Mouse (Mus musculus): ENCODE measurements around the gene Engase.

Gene Engase

DNA sequence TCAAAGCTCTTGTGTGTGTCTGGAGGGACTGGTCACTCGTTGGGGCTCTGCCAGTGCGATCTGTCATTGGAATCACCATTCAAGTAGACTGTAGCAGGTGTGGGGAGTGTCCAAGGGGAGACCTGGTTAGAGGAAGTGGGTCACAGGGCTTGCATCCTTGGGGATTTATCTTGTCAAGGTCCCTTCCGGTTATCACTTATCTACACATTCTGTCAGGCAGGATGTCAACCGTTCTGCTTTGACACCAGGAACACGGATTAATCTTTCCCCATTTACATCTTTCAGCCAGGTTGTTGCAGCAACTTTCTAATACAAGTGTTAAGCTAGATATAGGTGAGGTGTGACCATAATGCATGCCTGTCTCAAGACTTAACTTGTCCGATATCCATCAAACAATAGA is 20.8 kb upstream of the Engase start:
- DNase-seq (ENCODE audit: low spot score in 2 of 2): no peak

DNA sequence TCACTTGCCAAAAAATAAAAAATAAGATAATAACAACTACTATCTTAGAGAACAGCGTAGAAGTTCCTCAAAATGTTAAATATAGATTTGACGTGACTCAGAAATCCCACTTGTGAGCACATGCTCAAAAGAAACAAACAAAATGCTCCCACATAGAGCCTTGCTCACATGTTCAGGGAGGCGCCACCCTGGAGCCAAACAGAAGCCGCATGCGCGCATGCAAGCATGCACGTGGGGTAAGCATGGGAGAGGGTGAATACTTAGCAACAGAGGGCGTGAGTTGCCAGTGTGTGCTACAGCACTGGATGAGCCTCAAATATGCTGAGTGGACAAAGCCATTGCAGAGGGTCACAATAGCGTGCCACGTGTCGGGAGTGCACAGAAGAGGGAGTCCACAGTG is 19.7 kb upstream of the Engase start:
- no peak for DNase-seq (ENCODE audit: low spot score in 2 of 2)

DNA sequence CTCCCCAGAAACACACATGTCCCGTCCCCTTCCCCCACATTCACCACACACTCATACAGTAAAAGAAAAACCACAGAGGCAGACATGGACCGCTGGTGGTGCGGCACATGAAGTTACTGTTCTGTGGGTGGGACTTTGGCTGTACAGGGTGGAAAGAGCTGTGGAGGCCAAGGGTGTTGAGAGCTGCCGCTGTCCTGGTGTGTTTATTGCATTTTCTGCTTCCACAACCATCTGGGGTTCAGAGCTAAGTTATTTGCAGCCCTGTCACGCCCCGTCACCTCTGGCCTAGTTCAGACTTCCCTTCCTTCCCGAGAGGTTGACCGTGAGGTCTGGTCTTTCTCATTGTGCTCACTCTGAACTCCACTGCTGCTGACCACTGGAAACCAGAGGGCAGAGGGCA is 17.6 kb upstream of the Engase start:
- DNase-seq (ENCODE audit: low spot score in 2 of 2): peak in 1 of 2 experiments; percentile 48

GRCm38 (mm10) chr11:118459536-118459935 is 17.1 kb upstream of the Engase start:
- no peak for DNase-seq (ENCODE audit: low spot score in 2 of 2)

GRCm38 (mm10) chr11:118460280-118460679 is 16.3 kb upstream of the Engase start:
- no peak for DNase-seq (ENCODE audit: low spot score in 2 of 2)

DNA sequence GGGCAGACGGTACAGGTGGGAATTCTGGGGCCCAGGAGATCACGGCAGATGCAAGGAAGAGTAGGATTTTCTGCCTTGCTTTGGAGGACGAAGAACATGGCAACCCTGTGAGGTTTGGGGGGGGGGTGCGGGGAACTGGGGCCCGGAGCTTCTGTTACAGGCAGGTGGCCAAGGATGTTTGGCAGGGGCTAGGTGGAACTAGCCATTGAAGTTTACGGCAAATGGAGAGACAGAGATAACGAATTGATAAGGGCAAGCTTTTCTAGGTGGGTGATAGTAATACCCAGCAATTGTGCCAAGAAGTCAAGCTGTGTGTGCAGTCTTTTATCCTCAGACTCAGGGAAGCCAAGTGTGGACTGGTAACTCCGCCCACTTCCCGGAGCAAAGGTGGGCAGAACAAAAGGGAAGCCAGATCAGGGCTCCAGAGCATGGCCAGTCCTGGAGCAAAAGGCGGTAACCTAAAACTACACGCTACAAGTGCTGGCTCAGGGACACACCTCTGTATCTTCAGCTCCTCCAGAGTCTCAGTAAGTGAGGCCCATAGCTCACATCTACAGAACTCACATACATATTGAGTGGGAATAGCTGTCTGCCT is 9.1 kb upstream of the Engase start:
- no peak for DNase-seq (ENCODE audit: low spot score in 2 of 2)

DNA sequence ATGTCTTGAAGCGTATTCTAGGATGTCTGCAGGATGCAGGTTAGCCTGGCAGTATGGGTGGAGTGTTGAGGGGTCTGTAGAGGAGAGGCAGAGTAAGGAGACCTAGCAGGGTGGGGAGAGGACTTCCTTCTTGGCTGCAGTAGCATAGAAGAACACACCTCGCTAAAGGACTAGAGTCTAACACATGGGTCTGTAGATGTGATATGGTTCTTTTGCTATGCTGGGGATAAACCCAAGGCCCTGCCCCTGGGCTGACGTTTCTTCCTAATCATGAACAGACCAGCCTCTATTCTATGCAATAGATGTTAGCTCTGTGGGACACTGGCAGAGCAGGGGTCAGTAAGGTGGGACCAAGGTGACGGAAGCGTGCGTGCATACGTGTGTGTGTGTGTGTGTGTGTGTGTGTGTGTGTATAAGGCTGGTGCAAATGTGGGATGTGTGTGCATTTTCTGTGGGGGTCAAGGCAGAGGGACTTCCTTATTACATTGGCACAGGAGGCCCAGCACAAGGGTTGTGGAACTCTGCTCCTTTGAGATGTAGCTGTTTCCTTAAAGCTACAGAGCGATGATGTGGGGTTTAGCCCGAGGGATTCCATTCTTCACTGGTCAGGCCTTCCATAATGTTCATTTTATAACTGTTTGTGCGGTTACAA is 7.0 kb upstream of the Engase start:
- DNase-seq (ENCODE audit: low spot score in 2 of 2): no peak

DNA sequence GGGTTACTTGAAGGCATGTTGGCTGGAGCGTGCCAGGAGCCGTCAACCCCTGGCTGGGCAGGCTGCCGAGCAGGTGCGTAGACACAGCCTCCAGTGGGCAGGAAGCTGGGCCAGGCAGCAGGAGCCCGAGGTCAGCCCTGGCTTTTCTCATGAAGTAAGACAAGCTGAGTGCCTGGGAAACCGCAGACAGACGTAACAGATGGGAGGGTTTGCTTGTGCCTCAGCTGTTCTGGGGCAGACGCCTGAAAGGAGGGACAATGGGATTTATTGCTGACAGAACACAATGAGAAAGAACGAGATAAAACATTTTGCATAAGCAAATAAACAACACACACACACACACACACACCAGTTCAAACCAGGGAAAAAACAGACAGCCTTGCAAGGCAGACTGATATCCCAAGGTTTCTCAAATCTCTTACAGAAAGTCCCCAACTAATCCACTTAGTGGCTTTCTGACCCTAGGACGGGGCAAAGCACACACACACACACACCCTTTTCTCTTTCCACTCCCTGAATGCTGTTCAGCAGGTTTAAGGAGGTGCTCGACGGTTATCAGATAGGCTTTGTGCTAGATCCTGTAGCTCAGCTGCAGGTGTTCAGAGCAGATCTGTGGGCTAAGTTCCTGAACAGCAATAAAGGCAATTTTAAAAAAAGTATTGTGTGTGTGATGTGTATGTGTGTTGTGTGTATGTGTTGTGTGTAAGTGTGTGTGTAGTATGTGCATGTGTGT is 6.2 kb upstream of the Engase start:
- DNase-seq (ENCODE audit: low spot score in 2 of 2): no peak

- no peak for DNase-seq (ENCODE audit: low spot score in 2 of 2)
Measured at GRCm38 (mm10) chr11:118471676-118472075, 5.0 kb upstream of the Engase start.

DNA sequence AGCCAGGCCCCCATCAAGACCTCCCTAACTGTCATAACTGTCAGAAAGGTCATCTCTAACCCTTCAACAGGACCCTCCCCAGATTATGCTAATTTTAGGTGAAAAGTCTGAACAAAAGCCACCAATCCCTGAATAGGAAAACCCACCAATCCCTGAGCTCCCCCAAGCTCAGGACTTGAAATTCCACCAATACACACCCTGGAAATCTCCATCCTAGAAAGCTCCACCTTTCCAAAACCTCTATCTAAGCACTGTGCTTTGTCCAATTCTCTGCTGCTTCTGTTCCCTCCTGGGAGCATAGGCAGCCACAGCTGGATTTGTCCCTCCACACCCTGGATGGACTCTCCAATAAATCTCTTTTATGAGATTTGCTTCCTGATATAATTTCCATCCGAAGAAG is 3.5 kb upstream of the Engase start:
- no peak for DNase-seq (ENCODE audit: low spot score in 2 of 2)

- no peak for DNase-seq (ENCODE audit: low spot score in 2 of 2)
Measured at GRCm38 (mm10) chr11:118473842-118474500, 2.7 kb upstream of the Engase start.

- no peak for DNase-seq (ENCODE audit: low spot score in 2 of 2)
Measured at GRCm38 (mm10) chr11:118475496-118476083, 1.0 kb upstream of the Engase start.

GRCm38 (mm10) chr11:118479776-118480175 is 3.1 kb downstream of the Engase start:
- DNase-seq (ENCODE audit: low spot score in 2 of 2): no peak

DNA sequence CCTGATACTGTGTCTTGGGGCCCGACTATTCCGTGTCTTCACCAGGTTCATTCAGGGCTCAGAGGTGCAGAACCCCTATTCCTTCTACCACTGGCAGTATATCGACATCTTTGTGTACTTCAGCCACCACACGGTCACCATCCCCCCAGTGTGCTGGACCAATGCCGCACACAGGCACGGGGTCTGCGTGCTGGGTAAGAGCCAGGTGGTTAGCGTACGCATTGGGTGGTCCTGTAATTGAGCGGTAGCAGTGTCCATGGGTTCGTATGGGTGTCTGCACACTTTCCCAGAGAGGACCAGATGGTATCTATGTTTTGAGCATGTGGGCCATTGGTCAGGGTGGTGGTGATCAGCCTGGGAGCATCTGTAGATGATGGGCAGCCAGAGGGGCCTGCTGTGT is 4.6 kb downstream of the Engase start:
- DNase-seq (ENCODE audit: low spot score in 2 of 2): no peak

DNA sequence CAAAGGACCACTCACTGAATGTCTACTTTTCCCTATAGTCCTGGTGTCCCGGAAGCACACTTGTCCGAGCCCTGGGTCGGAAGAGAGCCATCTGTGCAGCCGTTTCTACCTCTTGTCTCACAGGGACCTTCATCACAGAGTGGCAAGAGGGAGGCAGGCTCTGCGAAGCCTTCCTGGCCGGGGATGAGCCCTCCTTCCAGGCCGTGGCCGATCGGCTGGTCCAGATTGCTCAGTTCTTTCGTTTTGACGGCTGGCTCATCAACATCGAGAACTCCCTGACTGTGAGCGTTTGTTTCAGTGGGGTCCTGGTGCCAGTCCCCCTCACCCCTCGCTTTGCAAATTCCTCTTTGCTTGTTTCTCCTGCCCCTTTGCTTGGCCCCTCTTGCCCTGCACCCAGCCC is 5.1 kb downstream of the Engase start:
- no peak for DNase-seq (ENCODE audit: low spot score in 2 of 2)

- DNase-seq (ENCODE audit: low spot score in 2 of 2): no peak
Measured at GRCm38 (mm10) chr11:118484169-118484568, 7.5 kb downstream of the Engase start.

- no peak for DNase-seq (ENCODE audit: low spot score in 2 of 2)
Measured at GRCm38 (mm10) chr11:118485338-118485737, 8.7 kb downstream of the Engase start.

DNA sequence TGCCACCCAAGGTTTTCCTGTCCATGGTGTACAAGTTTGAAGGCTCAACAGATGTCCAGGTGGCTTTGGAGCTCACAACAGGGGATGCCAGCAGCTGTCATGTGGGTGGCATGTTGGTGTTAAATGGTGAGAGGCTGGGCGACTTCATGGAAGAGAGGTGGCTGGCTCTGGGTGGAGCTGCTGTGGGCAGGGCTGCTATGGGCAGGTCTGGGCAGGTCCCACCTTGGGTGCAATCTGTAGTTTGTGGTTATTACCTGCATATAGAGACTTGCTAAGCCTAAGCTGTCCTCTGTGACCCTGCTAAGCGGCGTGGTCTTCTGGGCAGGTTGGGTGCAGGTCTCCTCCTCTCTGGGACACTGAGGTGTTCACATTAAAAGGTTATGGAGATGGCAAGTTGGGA is 9.2 kb downstream of the Engase start:
- DNase-seq (ENCODE audit: low spot score in 2 of 2): no peak

- DNase-seq (ENCODE audit: low spot score in 2 of 2): no peak
Measured at GRCm38 (mm10) chr11:118486281-118486680, 9.7 kb downstream of the Engase start.

DNA sequence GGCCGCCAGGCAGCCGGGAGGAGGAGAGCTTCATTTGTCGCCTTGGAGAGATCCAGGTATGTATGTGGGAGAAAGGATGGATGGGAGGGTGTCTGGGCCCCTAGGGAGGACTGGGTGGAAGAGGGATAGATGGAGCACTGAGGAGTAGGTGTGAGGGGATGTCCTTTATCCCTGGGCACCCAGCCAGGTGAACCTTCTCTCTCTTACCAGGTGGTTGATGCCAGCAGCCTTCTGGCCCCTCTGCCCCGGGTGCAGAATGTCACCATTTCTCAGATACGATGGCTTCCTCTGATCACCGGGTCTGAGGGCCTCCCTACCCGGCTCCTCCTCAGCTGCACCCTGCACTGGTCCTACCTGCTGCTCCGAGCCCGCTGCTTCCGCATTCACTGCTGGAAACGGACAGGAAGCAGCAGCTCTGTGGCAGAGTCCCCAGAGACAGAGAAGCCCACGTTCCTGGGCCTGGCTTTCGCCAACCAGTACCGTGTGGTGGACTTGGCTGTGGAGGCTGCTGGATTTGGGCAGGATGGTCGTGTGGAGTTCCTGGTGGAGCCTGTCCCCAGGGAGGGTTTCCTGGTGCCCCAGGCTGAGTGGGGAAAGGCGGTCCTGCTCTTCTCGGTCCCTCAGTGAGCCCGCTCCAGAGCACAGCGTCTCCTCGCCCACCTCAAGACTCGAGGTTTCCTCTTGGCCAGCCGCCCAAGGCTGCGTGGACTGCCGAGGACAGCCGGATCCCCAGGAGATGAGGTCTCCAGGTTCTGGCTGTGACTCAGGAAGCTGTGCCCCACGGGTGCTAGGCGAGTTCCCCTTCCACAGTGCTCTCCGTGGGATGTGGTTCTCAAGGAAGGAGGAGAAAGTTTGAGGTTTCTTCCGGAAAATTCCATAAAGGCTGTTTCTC is 10.5 kb downstream of the Engase start:
- DNase-seq (ENCODE audit: low spot score in 2 of 2): no peak

- no peak for DNase-seq (ENCODE audit: low spot score in 2 of 2)
Measured at GRCm38 (mm10) chr11:118488191-118488906, 11.7 kb downstream of the Engase start.
